Mouse (Mus musculus) urinary bladder, postnatal 14 days (tissue): ENCODE measurements around the gene Chrna9.

ENCODE experiments used
- DNase-seq: peaks from one replicate; pipeline ENCODE4 v3.0.0; 2021; ENCODE audit warnings: low spot score

The Chrna9 gene

DNA sequence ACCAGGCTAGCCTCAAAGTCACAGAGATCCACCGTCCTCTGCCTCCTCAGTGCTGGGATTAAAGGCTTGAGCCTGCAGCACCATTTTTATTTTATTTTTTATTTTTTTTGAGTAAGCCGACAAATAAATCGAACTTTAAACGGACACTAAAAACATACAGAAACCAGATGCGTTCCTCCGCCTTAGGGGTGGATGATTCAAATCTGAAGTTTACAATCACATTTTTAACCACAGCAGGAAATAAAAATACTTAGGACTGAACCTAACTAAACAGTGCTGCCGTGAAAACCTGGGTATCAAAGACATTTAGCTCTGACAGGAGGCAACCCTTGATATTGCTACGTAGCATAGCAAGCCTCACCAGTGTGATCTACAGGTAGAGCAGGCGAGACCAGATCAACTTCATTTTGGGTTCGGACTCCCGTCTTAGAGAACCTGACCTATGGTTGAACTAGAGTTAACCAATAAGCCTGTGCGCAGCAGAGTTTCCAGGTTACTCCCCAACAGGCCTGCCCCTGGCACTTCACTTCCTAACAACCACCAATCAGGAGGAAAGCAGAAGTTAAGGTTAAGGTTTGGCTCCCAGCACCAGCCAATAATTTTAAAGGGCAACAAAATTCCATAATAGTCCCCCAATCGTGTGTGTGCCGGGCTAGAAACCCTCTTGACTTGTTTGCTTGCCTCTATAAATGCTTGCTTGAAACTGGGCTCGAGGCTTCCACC is 73.7 kb downstream of the Chrna9 start:
- DNase-seq: no peak

DNA sequence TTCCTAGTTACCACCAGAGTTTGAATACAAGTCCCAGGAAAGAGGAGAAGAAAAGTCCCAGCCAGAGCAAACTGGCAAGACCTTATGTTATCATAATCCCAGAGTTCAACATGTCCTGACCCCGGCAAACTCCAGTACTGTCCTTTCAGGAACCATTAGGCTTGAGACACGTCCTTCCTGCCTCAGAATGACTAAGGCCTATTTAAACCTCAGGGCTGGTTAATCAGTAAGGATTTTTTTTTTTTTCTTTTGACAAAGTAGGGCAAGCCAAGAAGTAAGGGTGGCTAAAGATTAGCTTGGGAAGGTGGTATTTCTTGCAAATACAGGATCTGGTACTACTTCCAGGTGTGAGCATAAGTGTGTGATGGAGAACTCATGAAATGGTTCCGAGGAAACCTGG is 79.3 kb downstream of the Chrna9 start:
- no peak for DNase-seq

DNA sequence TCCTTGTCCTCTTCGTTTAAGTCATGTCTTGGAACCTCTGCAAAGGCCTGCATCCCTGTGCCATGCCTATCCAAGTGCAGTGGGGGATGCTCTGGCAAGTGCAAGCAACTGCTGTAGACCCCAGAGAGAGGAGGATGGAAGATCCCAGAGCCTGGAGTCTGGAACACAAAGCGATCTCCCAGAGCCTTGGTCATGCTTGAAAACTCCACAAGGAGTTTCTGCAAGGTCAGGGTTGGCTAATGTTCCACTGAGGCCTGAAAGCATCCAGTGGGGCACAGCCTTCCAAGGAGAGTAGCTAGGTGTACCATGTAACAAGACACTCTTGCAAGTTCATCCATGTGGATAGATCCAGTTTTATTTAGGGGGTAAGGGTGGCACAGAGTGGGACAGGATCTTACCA is 79.7 kb downstream of the Chrna9 start:
- no peak for DNase-seq

DNA sequence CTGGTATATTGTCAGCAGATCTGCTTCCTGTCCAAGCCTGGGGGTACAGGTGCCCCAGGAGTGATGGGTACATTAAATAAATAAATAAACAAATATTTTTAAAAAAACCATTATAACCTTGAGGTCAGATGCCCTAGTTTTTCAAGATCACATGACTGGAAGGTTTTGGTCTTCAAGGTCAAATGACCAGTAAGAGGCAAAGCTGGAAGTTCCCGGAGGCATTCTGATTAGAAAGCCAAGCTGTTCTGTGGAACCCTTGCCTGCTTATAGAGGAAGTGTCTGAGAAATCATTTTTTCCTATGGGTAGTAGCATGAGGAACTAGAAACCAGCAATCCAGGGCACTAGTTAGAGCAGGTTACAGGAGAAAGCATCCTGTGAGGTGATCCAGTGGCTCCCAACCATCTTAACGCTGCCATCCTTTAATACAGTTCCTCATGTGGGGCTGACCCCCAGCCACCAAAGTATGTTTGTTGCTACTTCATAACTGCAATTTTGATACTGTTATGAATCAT is 80.8 kb downstream of the Chrna9 start:
- no peak for DNase-seq

DNA sequence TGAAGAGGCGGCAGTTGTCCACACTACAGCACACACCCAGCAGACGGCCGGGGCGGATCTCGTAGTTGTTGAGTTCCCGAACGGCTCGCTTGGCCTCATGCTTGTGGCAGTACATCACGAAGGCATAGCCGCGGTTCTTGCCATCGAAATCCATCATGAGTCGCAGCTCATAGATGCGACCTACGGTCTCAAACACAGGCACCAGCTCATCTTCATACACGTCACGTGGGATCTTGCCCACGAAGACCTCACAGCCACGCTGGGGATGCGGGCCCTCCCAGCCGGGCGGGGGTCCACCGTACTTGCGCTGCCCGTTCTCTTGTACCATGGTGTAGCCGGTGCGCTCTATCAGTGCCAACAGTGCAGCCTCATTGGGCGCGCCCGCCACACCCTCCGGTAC is 92.1 kb downstream of the Chrna9 start:
- no peak for DNase-seq
